Comparison of ENCODE assay signal across 8 mouse cellular contexts in genomic region chr4:74252245-74253105, GRCm38 (mm10). TPM values are rescaled to one million over a fixed set of nuclear protein-coding genes. Genes with fewer than 3 reads are reported as not detected.
A peak's percentile ranks its signal among the peaks of the same experiment; 100 is the strongest.
DNase-seq lines count a peak whose midpoint lies in the region; ATAC-seq and TF ChIP-seq lines count a peak whose summit lies in the region.

No protein-coding gene starts in this region.

- peak overlapping the region; percentile 81 for H3K4me2 ChIP-seq in heart, embryonic 12.5 days

- H3K9ac ChIP-seq in ES-Bruce4 (ENCODE audit: low read depth, poor library complexity, severe bottlenecking), result peak overlapping the region; percentile 72
- H3K9ac ChIP-seq in heart, embryonic 12.5 days, result peak overlapping the region; percentile 92

- peak overlapping the region; percentile 73 for H3K27ac ChIP-seq in ES-Bruce4 (ENCODE audit: insufficient read depth, low read length)
- peak overlapping the region; percentile 81 for H3K27ac ChIP-seq in heart, embryonic 12.5 days (ENCODE audit: poor library complexity, severe bottlenecking)

- H3K4me1 ChIP-seq in ES-Bruce4 (ENCODE audit: control insufficient read depth, insufficient read depth, low read length), result no peaks in the 10 kb centered on the region
- no peaks in the 10 kb centered on the region for H3K4me1 ChIP-seq in heart, embryonic 12.5 days (replicated peaks)
- H3K4me1 ChIP-seq in lung, adult 2 months (ENCODE audit: control insufficient read depth, insufficient read depth, low read length), result peaks cover 7% of the 10 kb centered on the region

- no peak for TF ChIP-seq EP300 in ES-Bruce4 (IDR thresholded peaks at IDR 0.05; ENCODE audit: insufficient read depth, low read depth, low read length)

- no peak for TF ChIP-seq CTCF in ES-Bruce4 (IDR thresholded peaks at IDR 0.05; ENCODE audit: low read depth, low read length)
- no peak for TF ChIP-seq CTCF in lung, adult 2 months (IDR thresholded peaks at IDR 0.05; ENCODE audit: insufficient read depth, low read length)

- no peaks in the 10 kb centered on the region for H3K9me3 ChIP-seq in ES-Bruce4 (replicated peaks; ENCODE audit: control insufficient read depth, insufficient read depth, low read length, poor library complexity, severe bottlenecking)
- no peaks in the 10 kb centered on the region for H3K9me3 ChIP-seq in heart, embryonic 12.5 days (replicated peaks)

- DNase-seq in adrenal gland, adult 8-10 months, result peak; percentile 35
- DNase-seq in adrenal gland, adult 2 months, result no peak
- DNase-seq in embryo, embryonic 10.5 days (ENCODE audit: low spot score), result peak; percentile 61
- DNase-seq in large intestine, adult 2 months (ENCODE audit: low read depth, low spot score), result peak; percentile 35
- DNase-seq in lung, adult 2 months, result no peak

- H3K36me3 ChIP-seq in ES-Bruce4 (ENCODE audit: control insufficient read depth, insufficient read depth, low read length, poor library complexity, severe bottlenecking), result no peaks in the 10 kb centered on the region
- no peaks in the 10 kb centered on the region for H3K36me3 ChIP-seq in heart, embryonic 12.5 days

- ATAC-seq in heart, embryonic 12.5 days (ENCODE audit: insufficient number of reproducible peaks, low FRiP score), result peak; percentile 71
- peak; percentile 15; the same call in 1 of the 2 replicates for ATAC-seq in neutrophil, adult 5-6 weeks (ENCODE audit: extremely low read depth, insufficient number of reproducible peaks, low FRiP score, poor library complexity, severe bottlenecking)

- no peaks in the 10 kb centered on the region for H3K27me3 ChIP-seq in ES-Bruce4 (ENCODE audit: control insufficient read depth, insufficient read depth, low read length, poor library complexity, severe bottlenecking)
- H3K27me3 ChIP-seq in heart, embryonic 12.5 days (replicated peaks), result no peaks in the 10 kb centered on the region

- H3K4me3 ChIP-seq in ES-Bruce4 (ENCODE audit: low read depth, low read length), result peak overlapping the region; percentile 91
- H3K4me3 ChIP-seq in heart, embryonic 12.5 days, result peak overlapping the region; percentile 86
- peak overlapping the region; percentile 77 for H3K4me3 ChIP-seq in lung, adult 2 months (replicated peaks; ENCODE audit: extremely low read depth, low read depth, low read length)

- TF ChIP-seq POLR2A in ES-Bruce4 (IDR thresholded peaks at IDR 0.05; ENCODE audit: insufficient read depth, low read length), result no peak
- peak; percentile 11; the same call in 1 of the 2 replicates for TF ChIP-seq POLR2A in lung, adult 2 months (IDR thresholded peaks at IDR 0.05; ENCODE audit: borderline replicate concordance, extremely low read depth, low read depth, low read length)

- WGBS in heart, embryonic 12.5 days, result 1% methylated on average over 46 of the region's 46 CpGs
- WGBS in large intestine, adult 2 months, result under 1% methylated on average over 46 of the region's 46 CpGs
- 1% methylated on average over 46 of the region's 46 CpGs for WGBS in lung, adult 2 months

RNA-seq across cellular contexts. Expression of gene Kdm4c, which starts 10.2 kb away (rescaled TPM):
- total RNA-seq in adrenal gland, adult 8-10 months (2022), result 10 to 100 TPM; 22.3 to 27.6 (median 24.9) TPM
- total RNA-seq in adrenal gland, adult 2 months (2021), result 10 to 100 TPM; 20.6 TPM
- 0.57 and 0.90 TPM in 2 replicates for polyA plus RNA-seq in adrenal gland, adult 2 months (2012; rRNA removed)
- 67.5 and 86.3 TPM in 2 replicates for polyA plus RNA-seq in ES-Bruce4 (2011; ENCODE audit: insufficient read depth, insufficient read length, low read depth, missing spikeins)
- polyA plus RNA-seq in heart, embryonic 12.5 days (2016; fragmentation: Nextera tagmentation; extraction: Ambion mirVana), result 13.5 and 13.8 TPM in 2 replicates
- 2.1 and 2.5 TPM in 2 replicates for polyA plus RNA-seq in large intestine, adult 2 months (2012; rRNA removed)
- polyA plus RNA-seq in lung, adult 2 months (2012; rRNA removed), result 2.0 and 3.2 TPM in 2 replicates
- total RNA-seq in neutrophil, adult 5-6 weeks (2017), result 58.2 and 64.8 TPM in 2 replicates

Comparison
In these comparisons a context has a peak if more than half of its experiments do, and no peak if none do; other contexts are left out.
1. DNase-seq: peak in adrenal gland, adult 8-10 months (single experiment), embryo, embryonic 10.5 days (single experiment) and large intestine, adult 2 months (single experiment); none in adrenal gland, adult 2 months (single experiment) and lung, adult 2 months (single experiment).
2. Peak in every context shown above with its lines, with median percentiles within 50 percentile points of each other: H3K4me3 ChIP-seq.